Mouse (Mus musculus) liver, embryonic 11.5 days (tissue): Measurements from ENCODE around the gene Iqgap1. TPM values are rescaled to one million over a fixed set of nuclear protein-coding genes. Genes with fewer than 3 reads are reported as not detected.
A peak's percentile ranks its signal among the peaks of the same experiment; 100 is the strongest.

Source experiments
- ATAC-seq: fragments of 200-750 bp; cut with Nextera tagmentation; replicated peaks from 2 replicates; pipeline ENCODE4 v1.8.0; 2017; ENCODE audit warnings: moderate number of reproducible peaks, mild to moderate bottlenecking, moderate TSS enrichment, moderate library complexity; ENCODE audit not compliant: low FRiP score
- DNase-seq: peaks from one replicate; pipeline ENCODE4 v3.0.0-alpha.2; 2017; ENCODE audit warnings: low spot score
- H3K27ac ChIP-seq: fragments of 300-500 bp; sonication (generic); 2 replicates; pipeline ENCODE4 v1.5.1; 2014; ENCODE audit warnings: mild to moderate bottlenecking, low read depth, low read length, control low read depth
- H3K27me3 ChIP-seq: fragments of 300-500 bp; sonication (generic); replicated peaks from 2 replicates; pipeline ENCODE4 v1.6.1; 2014; ENCODE audit warnings: low read length, mixed read lengths; ENCODE audit not compliant: control insufficient read depth, insufficient read depth
- H3K36me3 ChIP-seq: fragments of 300-500 bp; sonication (generic); 2 replicates; pipeline ENCODE4 v1.6.1; 2014; ENCODE audit warnings: mild to moderate bottlenecking, low read length, moderate library complexity, mixed read lengths; ENCODE audit not compliant: control insufficient read depth, insufficient read depth
- H3K4me1 ChIP-seq: fragments of 300-500 bp; sonication (generic); replicated peaks from 2 replicates; pipeline ENCODE4 v1.6.1; 2014; ENCODE audit warnings: low read length, mixed read lengths; ENCODE audit not compliant: control insufficient read depth, insufficient read depth
- H3K4me2 ChIP-seq: fragments of 300-500 bp; sonication (generic); 2 replicates; pipeline ENCODE4 v1.6.1; 2014; ENCODE audit warnings: mild to moderate bottlenecking, control low read depth, moderate library complexity
- H3K4me3 ChIP-seq: fragments of 300-500 bp; sonication (generic); 2 replicates; pipeline ENCODE4 v1.5.1; 2014; ENCODE audit warnings: low read depth, low read length, control low read depth
- H3K9ac ChIP-seq: fragments of 300-500 bp; sonication (generic); 2 replicates; pipeline ENCODE4 v1.6.1; 2014; ENCODE audit warnings: low read depth, low read length, control low read depth
- H3K9me3 ChIP-seq: fragments of 300-500 bp; sonication (generic); 2 replicates; pipeline ENCODE4 v1.6.1; 2016; ENCODE audit warnings: low read length, inconsistent platforms, mixed read lengths; ENCODE audit not compliant: control insufficient read depth
- WGBS: fragments of 180-500 bp; shearing (Covaris S2); extraction: QIAGEN DNeasy Blood & Tissue Kit; methylation state at CpG from one replicate; pipeline ENCODE4 v1.1.7; 2014; 5-methylcytosine and 5-hydroxymethylcytosine counted together
- polyA plus RNA-seq: library from polyadenylated mRNA; unstranded; fragments of >200 nt; fragmentation: Nextera tagmentation; extraction: Ambion mirVana; gene quantifications from 2 replicates; pipeline ENCODE4 v1.2.1, GENCODE M21; 2014

Iqgap1 gene
- polyA plus RNA-seq, 1 experiment from 2014 or later = 28.2 TPM

DNA sequence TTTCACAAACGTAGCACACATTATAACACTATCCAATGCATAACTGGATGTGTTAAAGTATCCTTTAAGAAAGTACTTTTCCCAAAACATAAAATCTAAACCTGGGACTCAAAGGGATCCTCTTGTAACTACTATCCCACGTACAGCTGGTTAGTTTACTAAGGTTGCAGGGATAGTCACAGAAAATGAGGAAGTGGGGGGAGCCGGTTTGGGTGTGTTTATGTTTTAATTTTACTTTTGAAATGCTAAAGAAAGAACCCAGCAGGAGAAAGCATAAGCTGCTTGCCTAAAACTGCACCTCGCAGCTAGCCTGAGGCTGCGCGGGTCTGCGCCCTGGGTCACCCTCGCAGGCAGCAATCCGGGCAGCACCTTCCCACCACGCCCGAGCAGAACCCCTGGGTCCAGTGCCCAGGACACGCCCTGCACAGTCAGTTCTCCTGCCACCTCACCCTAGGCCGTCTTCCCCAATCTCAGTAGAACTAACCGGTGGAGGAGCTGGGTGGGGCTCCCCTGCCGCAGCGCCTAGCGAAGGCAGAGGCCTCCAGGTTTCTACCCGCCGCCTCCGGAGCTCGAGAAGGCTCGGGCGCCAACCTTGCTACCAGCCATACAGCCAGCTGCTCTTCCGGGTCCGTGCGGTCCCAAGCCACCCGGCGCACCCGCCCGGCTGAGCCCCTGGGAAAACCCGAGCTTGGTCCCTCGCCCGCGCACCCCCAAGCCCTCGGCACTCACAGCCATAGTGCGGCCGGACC, 23.2 kb downstream of the Iqgap1 start:
- Histone ChIP-seq H3K9me3 (no peaks in the 10 kb centered on the region), H3K4me2 (peak overlapping the region; percentile 90), H3K36me3 (peaks cover 4% of the 10 kb centered on the region; the same call in 1 of the 2 replicates), H3K27ac (peak overlapping the region; percentile 56), H3K27me3 (no peaks in the 10 kb centered on the region), H3K9ac (peak overlapping the region; percentile 84), H3K4me3 (peak overlapping the region; percentile 79), H3K4me1 (peaks cover 12% of the 10 kb centered on the region)
- peak; percentile 71 for ATAC-seq
- DNase-seq = no peak
- WGBS = 2% methylated on average over 37 of the region's 37 CpGs

DNA sequence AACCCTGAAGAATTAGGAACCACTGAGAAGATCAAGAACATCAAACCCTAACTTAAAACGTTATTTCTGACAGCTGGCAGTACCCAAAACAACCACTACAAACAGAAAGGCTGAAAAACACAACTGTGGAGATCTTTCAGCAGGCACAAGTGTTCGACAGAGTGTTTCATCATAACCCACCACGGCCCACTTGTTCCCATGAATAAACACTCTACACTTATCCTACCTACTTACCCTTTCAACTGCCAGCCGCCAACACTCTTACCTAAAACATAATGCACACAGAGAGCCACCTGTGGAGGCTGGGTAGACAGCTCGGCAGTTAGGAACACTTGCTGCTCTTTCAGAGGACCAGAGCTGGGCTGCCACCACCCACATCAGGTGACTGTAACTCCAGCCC, 26.5 kb downstream of the Iqgap1 start:
- H3K27ac ChIP-seq = no peak overlapping the region
- DNase-seq (no peak), ATAC-seq (no peak)
- 81% methylated on average over 5 of the region's 5 CpGs for WGBS
- H3K36me3 ChIP-seq = peaks cover 16% of the 10 kb centered on the region
- H3K4me1 ChIP-seq = peaks cover 12% of the 10 kb centered on the region
- H3K9ac ChIP-seq = no peak overlapping the region
- H3K4me2 ChIP-seq = no peak overlapping the region
- no peak overlapping the region for H3K4me3 ChIP-seq
- no peaks in the 10 kb centered on the region for H3K27me3 ChIP-seq
- H3K9me3 ChIP-seq = no peaks in the 10 kb centered on the region

DNA sequence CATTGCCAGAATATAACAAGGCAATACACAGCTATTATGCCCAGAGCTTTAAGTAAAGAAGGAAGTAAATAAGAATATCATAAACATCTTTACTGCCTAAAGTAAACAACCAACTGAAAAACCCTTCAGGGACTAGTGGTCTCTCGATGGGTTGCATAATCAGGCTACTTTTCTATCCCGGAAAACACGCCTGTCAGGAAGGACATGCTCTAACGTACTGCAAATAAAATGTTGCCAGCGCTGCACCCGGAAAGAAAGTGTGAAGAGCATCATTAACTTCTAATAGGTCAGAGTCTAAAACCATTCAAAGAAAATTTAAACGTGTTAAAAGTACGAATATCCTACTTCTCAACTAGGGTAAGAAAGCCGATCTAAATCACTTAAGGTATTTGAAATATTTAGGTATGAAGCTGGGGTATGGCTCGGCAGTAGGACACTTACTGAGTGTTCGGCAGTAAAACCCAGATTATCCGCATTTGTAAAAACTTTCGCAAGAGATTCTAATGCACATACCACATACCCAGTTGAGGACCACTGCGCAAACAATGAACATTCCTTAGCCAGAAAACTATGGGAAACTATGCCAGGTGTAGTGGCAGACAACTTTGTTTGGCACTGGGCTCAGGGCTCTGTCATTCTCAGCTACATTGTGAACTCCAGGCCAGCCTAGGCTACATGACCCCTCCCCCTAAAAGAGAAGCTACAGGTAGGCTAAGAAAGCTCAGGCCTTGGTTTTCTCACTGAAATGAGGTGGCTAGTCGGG, 28.8 kb downstream of the Iqgap1 start:
- Histone ChIP-seq H3K4me1 (peaks cover 2% of the 10 kb centered on the region), H3K27me3 (no peaks in the 10 kb centered on the region), H3K4me3 (no peak overlapping the region), H3K27ac (no peak overlapping the region), H3K9me3 (no peaks in the 10 kb centered on the region), H3K36me3 (peaks cover 20% of the 10 kb centered on the region), H3K9ac (no peak overlapping the region), H3K4me2 (no peak overlapping the region)
- DNase-seq = no peak
- WGBS = 86% methylated on average over 15 of the region's 15 CpGs
- ATAC-seq = no peak

DNA sequence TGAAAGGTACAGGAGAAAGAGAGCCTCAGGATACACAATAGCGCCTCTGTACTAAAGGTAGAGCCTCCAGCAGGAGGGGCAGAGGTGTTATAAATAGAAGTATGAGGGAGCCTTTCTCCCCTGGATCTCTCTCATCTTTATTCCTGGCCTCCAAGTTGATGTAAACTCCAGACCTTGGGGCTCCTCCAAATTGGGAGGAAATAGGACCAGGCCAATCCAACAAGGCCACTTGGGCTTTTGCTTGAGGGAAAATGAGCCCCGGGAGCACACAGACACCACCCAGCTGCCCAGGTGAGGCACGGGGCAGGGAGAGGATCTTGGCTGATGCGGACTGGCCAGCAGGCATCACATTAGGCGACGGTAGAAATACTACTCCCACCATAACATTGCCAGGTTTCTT, 29.5 kb downstream of the Iqgap1 start:
- H3K4me2 ChIP-seq = no peak overlapping the region
- no peaks in the 10 kb centered on the region for H3K9me3 ChIP-seq
- ATAC-seq = no peak
- WGBS = 90% methylated on average over 6 of the region's 6 CpGs
- H3K9ac ChIP-seq = no peak overlapping the region
- no peaks in the 10 kb centered on the region for H3K4me1 ChIP-seq
- no peak overlapping the region for H3K4me3 ChIP-seq
- no peak overlapping the region for H3K27ac ChIP-seq
- no peak for DNase-seq
- no peaks in the 10 kb centered on the region for H3K27me3 ChIP-seq
- peaks cover 20% of the 10 kb centered on the region for H3K36me3 ChIP-seq

DNA sequence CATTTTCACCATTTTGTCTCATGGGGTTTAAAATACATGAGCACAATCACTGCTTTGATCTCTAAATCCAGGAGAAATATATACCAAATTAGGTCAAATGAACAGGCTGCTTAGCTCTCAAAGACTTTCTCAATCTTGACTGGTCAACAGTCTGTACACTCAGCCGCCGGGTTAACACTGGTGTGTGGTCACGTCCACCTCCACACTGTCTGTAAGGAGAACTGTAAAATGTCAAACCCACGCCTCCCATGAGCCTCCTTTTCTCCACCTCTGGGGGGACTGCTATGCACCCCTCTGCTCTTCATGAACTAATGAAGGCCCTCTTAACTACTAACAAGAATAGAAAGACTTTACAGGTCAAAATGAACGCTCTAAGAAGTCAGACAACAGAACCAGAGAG, 36.2 kb downstream of the Iqgap1 start:
- ATAC-seq = no peak
- peaks cover 12% of the 10 kb centered on the region for H3K4me1 ChIP-seq
- H3K27ac ChIP-seq = no peak overlapping the region

DNA sequence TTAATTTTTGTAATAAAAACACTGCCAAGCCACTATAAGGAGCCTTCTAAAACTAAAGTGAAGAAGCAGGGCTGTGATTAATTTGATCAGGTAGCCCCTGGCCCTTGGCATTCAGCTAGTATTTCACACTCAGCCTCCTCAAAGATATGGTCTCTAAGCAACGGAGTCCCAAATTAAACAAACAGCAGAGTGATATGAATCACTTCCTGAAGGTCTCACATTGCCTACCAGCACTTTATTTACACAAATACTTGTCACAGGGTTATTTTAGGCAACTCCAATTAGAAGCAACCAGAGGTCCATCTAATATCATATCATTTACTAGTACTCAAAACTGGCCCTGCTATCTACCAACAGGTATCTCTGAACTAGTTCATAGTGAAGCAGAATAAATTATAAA, 36.7 kb downstream of the Iqgap1 start:
- no peaks in the 10 kb centered on the region for H3K27me3 ChIP-seq
- no peak overlapping the region for H3K27ac ChIP-seq
- no peak overlapping the region for H3K4me2 ChIP-seq
- DNase-seq (no peak), ATAC-seq (no peak)
- peaks cover 12% of the 10 kb centered on the region for H3K4me1 ChIP-seq
- H3K9me3 ChIP-seq = no peaks in the 10 kb centered on the region
- no peak overlapping the region for H3K4me3 ChIP-seq
- H3K36me3 ChIP-seq = peaks cover 4% of the 10 kb centered on the region; the same call in 1 of the 2 replicates
- 13% methylated on average over 1 of the region's 1 CpGs for WGBS
- H3K9ac ChIP-seq = no peak overlapping the region

More for the DNA sequence above, 36.2 kb downstream of the Iqgap1 start:
- DNase-seq = no peak
- no peaks in the 10 kb centered on the region for H3K27me3 ChIP-seq
- H3K4me3 ChIP-seq = no peak overlapping the region
- peaks cover 4% of the 10 kb centered on the region; the same call in 1 of the 2 replicates for H3K36me3 ChIP-seq
- no peak overlapping the region for H3K4me2 ChIP-seq
- WGBS = 54% methylated on average over 5 of the region's 5 CpGs
- no peaks in the 10 kb centered on the region for H3K9me3 ChIP-seq
- no peak overlapping the region for H3K9ac ChIP-seq

DNA sequence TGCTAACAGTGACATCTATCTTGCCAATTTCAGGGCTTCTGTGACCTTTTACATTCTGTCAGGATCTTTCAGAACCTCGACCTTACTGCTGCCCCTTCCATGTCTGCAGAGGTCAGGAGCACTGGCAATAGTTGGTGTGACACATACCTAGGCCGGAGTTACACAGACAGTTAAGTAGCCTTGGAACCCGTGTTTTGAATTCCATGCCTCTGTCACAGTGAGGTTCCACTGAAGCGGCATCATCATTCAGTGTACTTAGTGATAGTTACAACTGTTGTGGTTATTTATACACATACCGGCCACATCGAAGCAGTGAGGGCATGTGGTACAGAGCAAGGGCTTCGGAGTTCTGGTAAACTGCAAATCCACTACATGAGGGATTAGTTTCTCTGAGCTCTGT, 37.8 kb downstream of the Iqgap1 start:
- H3K27me3 ChIP-seq = no peaks in the 10 kb centered on the region
- peaks cover under 1% of the 10 kb centered on the region; the same call in 1 of the 2 replicates for H3K36me3 ChIP-seq
- H3K9me3 ChIP-seq = no peaks in the 10 kb centered on the region
- H3K4me1 ChIP-seq = peaks cover 15% of the 10 kb centered on the region
- ATAC-seq (no peak), DNase-seq (no peak)
- H3K27ac ChIP-seq = no peak overlapping the region; the same call in 1 of the 2 replicates
- no peak overlapping the region for H3K4me3 ChIP-seq
- no peak overlapping the region for H3K4me2 ChIP-seq
- 76% methylated on average over 7 of the region's 7 CpGs for WGBS
- no peak overlapping the region for H3K9ac ChIP-seq

DNA sequence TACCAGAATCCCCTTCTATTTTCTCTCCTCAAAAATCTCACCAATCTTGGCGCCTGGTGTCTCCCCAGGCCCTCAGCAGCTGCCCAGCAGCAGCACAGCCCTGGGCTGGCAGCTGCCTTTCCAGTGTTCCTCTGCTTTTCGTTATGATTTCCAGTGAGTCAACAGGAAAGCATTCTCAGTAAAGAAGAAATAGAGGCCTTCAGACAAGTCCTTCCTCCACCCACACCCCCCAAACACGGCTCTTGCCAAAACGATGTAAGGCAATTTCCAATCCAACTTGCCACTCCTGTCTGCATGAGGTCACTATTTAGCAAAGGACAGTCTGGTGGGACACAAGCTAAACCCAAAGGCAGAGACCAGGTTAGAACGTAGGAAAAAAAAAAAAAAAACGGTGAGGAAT, 39.0 kb downstream of the Iqgap1 start:
- DNase-seq (no peak), ATAC-seq (no peak)
- Histone ChIP-seq H3K4me3 (no peak overlapping the region), H3K36me3 (no peaks in the 10 kb centered on the region), H3K27me3 (no peaks in the 10 kb centered on the region), H3K27ac (no peak overlapping the region), H3K4me1 (peaks cover 24% of the 10 kb centered on the region), H3K4me2 (no peak overlapping the region), H3K9ac (no peak overlapping the region), H3K9me3 (no peaks in the 10 kb centered on the region)
- 67% methylated on average over 6 of the region's 6 CpGs for WGBS
